Mouse (Mus musculus) adrenal gland, postnatal 25 days (tissue): ENCODE measurements at regions not wholly inside any gene's neighbourhood (a gene's known extent, or its start where the extent isn't known, plus 50 kb on each side); places are given as distances from the start of the nearest gene placed in this dataset.

Experiments
- DNase-seq: peaks from one replicate; pipeline ENCODE4 v3.0.0; 2021; ENCODE audit warnings: mixed read lengths

GRCm38 (mm10) chr10:44945205-44945725 lies 121.7 kb upstream of the Prep start:
- DNase-seq = no peak

GRCm38 (mm10) chr10:44939403-44939802 lies 127.6 kb upstream of the Prep start:
- DNase-seq = no peak

GRCm38 (mm10) chr10:44936976-44937500 lies 130.0 kb upstream of the Prep start:
- DNase-seq = no peak

- no peak for DNase-seq
Observed at GRCm38 (mm10) chr10:44930796-44931195, 136.2 kb upstream of the Prep start.

- no peak for DNase-seq
Observed at GRCm38 (mm10) chr10:44913751-44914388, 153.1 kb upstream of the Prep start.

GRCm38 (mm10) chr10:44904520-44904919 lies 162.5 kb upstream of the Prep start:
- no peak for DNase-seq

GRCm38 (mm10) chr10:44901203-44901602 lies 165.8 kb upstream of the Prep start:
- no peak for DNase-seq

- no peak for DNase-seq
Observed at GRCm38 (mm10) chr10:44892124-44892523, 174.9 kb upstream of the Prep start.

GRCm38 (mm10) chr10:44887081-44887683 lies 179.8 kb upstream of the Prep start:
- DNase-seq = no peak

GRCm38 (mm10) chr10:44881967-44882366 lies 185.0 kb upstream of the Prep start:
- DNase-seq = no peak

GRCm38 (mm10) chr10:44877076-44877663 lies 189.8 kb upstream of the Prep start:
- DNase-seq = no peak

- no peak for DNase-seq
Observed at GRCm38 (mm10) chr10:44873642-44874285, 193.2 kb upstream of the Prep start.

- DNase-seq = no peak
Observed at GRCm38 (mm10) chr10:44864191-44864747, 202.7 kb upstream of the Prep start.

- no peak for DNase-seq
Observed at GRCm38 (mm10) chr10:44862360-44862674, 204.7 kb upstream of the Prep start.

- DNase-seq = peak; percentile 21
Observed at GRCm38 (mm10) chr10:44861671-44862359, 205.2 kb upstream of the Prep start.

GRCm38 (mm10) chr10:44857444-44857843 lies 209.6 kb upstream of the Prep start:
- DNase-seq = no peak

- no peak for DNase-seq
Observed at GRCm38 (mm10) chr10:44854109-44854508, 212.9 kb upstream of the Prep start.

- DNase-seq = no peak
Observed at GRCm38 (mm10) chr10:44849016-44849415, 218.0 kb upstream of the Prep start.

- DNase-seq = no peak
Observed at GRCm38 (mm10) chr10:44846765-44847164, 220.2 kb upstream of the Prep start.

- no peak for DNase-seq
Observed at GRCm38 (mm10) chr10:44846149-44846548, 220.9 kb upstream of the Prep start.

GRCm38 (mm10) chr10:44840449-44840848 lies 226.6 kb upstream of the Prep start:
- no peak for DNase-seq

- no peak for DNase-seq
Observed at GRCm38 (mm10) chr10:44832455-44832854, 234.5 kb upstream of the Prep start.
